Mouse (Mus musculus) spleen, adult 2 months (tissue): Measurements from ENCODE around the gene Cblc.

Source experiments
- CTCF ChIP-seq: fragments of 200-500 bp; IDR thresholded peaks from 2 replicates; pipeline ENCODE4 v1.5.1; 2011; ENCODE audit warnings: mild to moderate bottlenecking, inconsistent platforms; ENCODE audit not compliant: insufficient read depth, insufficient read length, insufficient replicate concordance; ENCODE audit errors: extremely low read depth
- POLR2A ChIP-seq: fragments of 200-500 bp; IDR thresholded peaks from 2 replicates; pipeline ENCODE4 v1.6.1; 2011; ENCODE audit warnings: low read depth, low read length, inconsistent platforms

GRCm38 (mm10) chr7:19778645-19779044, 18.0 kb downstream of the Cblc start:
- TF ChIP-seq POLR2A = no peak
- no peak for TF ChIP-seq CTCF
